Mouse (Mus musculus) liver, adult 2 months (tissue): ENCODE measurements around the gene Nfam1. TPM values are rescaled to one million over a fixed set of nuclear protein-coding genes. Genes with fewer than 3 reads are reported as not detected.

ENCODE experiments used
- DNase-seq: peaks from one replicate; pipeline ENCODE4 v3.0.0-alpha.2; 2011; ENCODE audit warnings: low read depth, low spot score; ENCODE audit errors: extremely low read depth
- H3K27ac ChIP-seq: fragments of 200-500 bp; replicated peaks from 2 replicates; pipeline ENCODE4 v1.5.1; 2012; ENCODE audit warnings: low read depth, mild to moderate bottlenecking, control low read depth, inconsistent platforms, low read length; ENCODE audit not compliant: insufficient read depth
- H3K27me3 ChIP-seq: fragments of 200-500 bp; 2 replicates; pipeline ENCODE4 v1.6.1; 2012; ENCODE audit warnings: mild to moderate bottlenecking, moderate library complexity, low read length, inconsistent platforms; ENCODE audit not compliant: control insufficient read depth, insufficient read depth
- H3K36me3 ChIP-seq: fragments of 200-500 bp; 2 replicates; pipeline ENCODE4 v1.6.1; 2012; ENCODE audit warnings: low read length, inconsistent platforms; ENCODE audit not compliant: control insufficient read depth, insufficient read depth
- H3K4me1 ChIP-seq: fragments of 200-500 bp; 2 replicates; pipeline ENCODE4 v1.6.1; 2011; ENCODE audit warnings: low read length; ENCODE audit not compliant: control insufficient read depth, insufficient read depth
- H3K4me3 ChIP-seq: fragments of 200-500 bp; 2 replicates; pipeline ENCODE4 v1.5.1; 2011; ENCODE audit warnings: low read depth, mild to moderate bottlenecking, control low read depth, low read length, moderate library complexity; ENCODE audit not compliant: insufficient read depth
- H3K79me2 ChIP-seq: fragments of 200-500 bp; 2 replicates; pipeline ENCODE4 v1.6.1; 2012; ENCODE audit warnings: inconsistent platforms, mild to moderate bottlenecking, low read length, moderate library complexity; ENCODE audit not compliant: control insufficient read depth, insufficient read depth
- H3K9ac ChIP-seq: fragments of 200-500 bp; 2 replicates; pipeline ENCODE4 v1.6.1; 2012; ENCODE audit warnings: low read depth, mild to moderate bottlenecking, control low read depth, inconsistent platforms, low read length
- CTCF ChIP-seq: fragments of 200-500 bp; IDR thresholded peaks from 2 replicates; pipeline ENCODE4 v1.5.1; 2011; ENCODE audit warnings: low read depth, low read length, control low read depth
- POLR2A ChIP-seq: fragments of 200-500 bp; IDR thresholded peaks from 2 replicates; pipeline ENCODE4 v1.6.1; 2011; ENCODE audit warnings: low read length, control low read depth; ENCODE audit not compliant: insufficient read depth; ENCODE audit errors: extremely low read depth
- WGBS: fragments of 180-500 bp; shearing (Covaris S2); methylation state at CpG from one replicate; pipeline ENCODE4 v1.1.7; 2018; 5-methylcytosine and 5-hydroxymethylcytosine counted together
- polyA plus RNA-seq: library from polyadenylated mRNA; depleted of rRNA; stranded (reverse); fragments of >200 nt; gene quantifications from 2 replicates; pipeline ENCODE4 v1.2.3, GENCODE M21; 2012
- total RNA-seq: library from RNA; depleted of rRNA; stranded (reverse); fragments of >200 nt; gene quantifications from 2 replicates; pipeline ENCODE4 v1.2.3, GENCODE M21; 2014

Gene Nfam1
- total and polyA plus RNA-seq, 2 experiments, result 1.1 to 3.2 TPM

GRCm38 (mm10) chr15:82992079-82992783 lies 40.9 kb downstream of the Nfam1 start:
- Histone ChIP-seq H3K27me3 (no peaks in the 10 kb centered on the region), H3K4me3 (no peak overlapping the region), H3K9ac (no peak overlapping the region), H3K27ac (no peak overlapping the region), H3K4me1 (peaks cover 3% of the 10 kb centered on the region; the same call in 1 of the 2 replicates), H3K36me3 (no peaks in the 10 kb centered on the region), H3K79me2 (no peaks in the 10 kb centered on the region)
- WGBS, result 88% methylated on average over 13 of the region's 13 CpGs
- TF ChIP-seq POLR2A, result no peak
- no peak for TF ChIP-seq CTCF
- DNase-seq, result no peak

DNA sequence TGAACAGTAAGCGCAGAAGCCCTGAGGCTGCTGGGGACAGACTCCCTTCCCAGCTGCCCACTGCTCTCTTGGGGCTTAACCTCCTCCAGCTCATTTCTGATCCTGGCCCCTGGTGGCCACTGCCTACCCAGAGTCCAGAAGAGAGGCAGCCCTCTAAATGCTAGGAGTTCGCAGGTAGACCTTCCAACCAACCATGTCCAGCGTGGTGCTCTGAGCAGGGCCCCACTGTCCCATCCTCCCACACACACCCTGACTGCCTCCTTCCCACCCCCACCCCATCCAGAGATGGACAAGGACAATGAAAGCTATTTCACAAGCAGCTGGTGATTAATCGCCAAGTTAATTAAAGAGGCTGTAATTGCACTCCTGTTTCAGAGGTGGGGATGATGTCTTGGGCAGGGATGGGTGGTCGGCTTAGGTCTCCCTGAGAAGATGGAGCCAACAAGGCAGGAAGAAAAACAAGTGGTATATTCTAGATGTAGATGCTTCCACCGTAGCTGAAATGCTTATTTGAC lies 43.9 kb downstream of the Nfam1 start:
- Histone ChIP-seq H3K36me3 (no peaks in the 10 kb centered on the region), H3K4me3 (no peak overlapping the region), H3K27ac (no peak overlapping the region), H3K79me2 (no peaks in the 10 kb centered on the region), H3K4me1 (peaks cover 4% of the 10 kb centered on the region; the same call in 1 of the 2 replicates), H3K27me3 (0 out of 2 replicates have a peak, but pooled peaks cover 3% of the 10 kb centered on the region), H3K9ac (no peak overlapping the region)
- 84% methylated on average over 6 of the region's 6 CpGs for WGBS
- no peak for DNase-seq
- TF ChIP-seq CTCF (no peak), POLR2A (no peak)

DNA sequence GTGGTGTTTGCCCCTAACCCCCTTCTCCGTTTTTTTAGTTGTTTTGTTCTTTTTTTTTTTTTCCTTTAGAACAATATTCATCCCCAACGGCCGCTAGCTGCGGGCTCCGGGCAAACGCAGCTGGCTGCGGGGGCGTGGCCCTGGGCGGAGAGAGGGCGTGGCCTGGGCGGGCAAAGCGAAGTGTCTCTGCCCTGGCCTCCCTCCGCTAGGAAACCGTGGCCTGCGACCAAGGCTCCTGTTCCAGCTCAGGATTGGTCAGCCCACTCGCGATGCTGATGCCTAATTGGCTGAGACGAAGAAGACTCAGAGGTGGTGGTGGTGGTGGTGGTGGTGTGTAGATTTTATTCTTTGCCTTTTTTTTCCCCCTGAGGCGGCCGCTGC lies 45.4 kb downstream of the Nfam1 start, which contains the start of gene Tcf20:
Gene Tcf20, minus strand, starts transcription at position 141 of the 381 bp plus-strand sequence.
- Histone ChIP-seq H3K4me3 (peak within 1 kb of the TSS; percentile 27; the same call in 1 of the 2 replicates), H3K9ac (no peak within 1 kb of the TSS), H3K27me3 (0 out of 2 replicates have a peak, but pooled peaks cover 3% of the 10 kb centered on the region), H3K27ac (no peak within 1 kb of the TSS), H3K4me1 (peaks cover 4% of the 10 kb centered on the region; the same call in 1 of the 2 replicates), H3K36me3 (no peaks in the 10 kb centered on the region), H3K79me2 (no peaks in the 10 kb centered on the region)
- TF ChIP-seq POLR2A (no peak), CTCF (no peak)
- 3% methylated on average over 20 of the region's 20 CpGs for WGBS
- DNase-seq, result peak; percentile 59

DNA sequence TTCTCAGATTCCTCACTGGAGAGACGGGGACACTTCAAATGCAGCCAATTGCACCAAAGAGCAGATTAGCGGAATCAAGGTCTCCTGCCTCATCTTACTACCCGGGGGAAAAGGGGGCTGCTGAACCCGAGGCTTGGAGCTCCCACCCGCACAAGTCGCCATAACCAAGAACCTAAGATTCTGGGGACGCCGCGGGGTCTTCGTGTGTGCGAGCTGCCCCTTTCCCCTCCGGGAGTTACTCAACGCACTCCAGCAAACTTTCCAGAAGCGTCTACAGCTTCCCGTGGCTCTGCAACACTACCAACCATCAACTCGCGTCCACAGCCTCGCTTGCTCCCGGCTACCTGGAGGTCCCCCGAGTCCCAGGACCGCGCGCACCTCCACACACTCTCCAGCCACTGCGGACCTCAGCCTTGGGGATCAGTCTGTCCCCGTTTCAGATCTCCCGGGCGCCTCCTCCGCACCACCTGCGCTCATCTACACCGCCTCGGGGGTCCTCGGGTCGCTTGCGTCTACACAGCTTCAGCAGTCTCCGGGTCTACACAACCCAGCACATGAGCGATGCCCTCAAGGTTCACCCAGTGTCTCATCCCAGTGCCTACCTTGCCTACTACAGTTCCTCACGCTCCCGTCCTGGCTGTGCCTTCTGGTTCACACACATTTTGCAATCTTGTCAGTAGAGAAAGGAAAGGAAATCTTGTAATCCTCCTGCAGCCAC lies 45.9 kb downstream of the Nfam1 start:
- Histone ChIP-seq H3K27me3 (peaks cover 3% of the 10 kb centered on the region; the same call in 1 of the 2 replicates), H3K9ac (no peak overlapping the region), H3K4me3 (peak overlapping the region; percentile 27; the same call in 1 of the 2 replicates), H3K27ac (no peak overlapping the region), H3K79me2 (no peaks in the 10 kb centered on the region), H3K4me1 (peaks cover 4% of the 10 kb centered on the region; the same call in 1 of the 2 replicates), H3K36me3 (no peaks in the 10 kb centered on the region)
- TF ChIP-seq POLR2A (no peak), CTCF (no peak)
- WGBS, result 4% methylated on average over 38 of the region's 38 CpGs
- no peak for DNase-seq

DNA sequence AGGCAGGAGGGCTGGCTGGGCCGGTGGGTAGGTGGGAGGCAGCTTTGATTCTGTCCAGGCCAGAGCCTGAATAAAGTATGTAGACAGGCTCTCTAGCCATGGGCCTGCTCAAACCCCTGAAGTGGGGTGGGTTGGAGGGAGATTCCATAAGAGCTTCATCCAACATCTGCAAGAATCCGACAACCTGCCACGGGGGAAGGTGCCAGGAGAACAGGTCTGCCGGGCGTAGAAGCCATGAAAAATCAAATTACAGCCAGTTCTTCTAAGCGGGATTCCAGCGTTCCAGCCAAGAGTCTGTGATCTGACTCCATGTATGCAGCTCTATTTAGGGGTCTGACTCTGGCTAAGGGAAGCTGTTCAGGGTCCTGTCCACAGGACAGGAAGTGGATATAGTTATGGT lies 48.5 kb downstream of the Nfam1 start:
- no peaks in the 10 kb centered on the region for H3K79me2 ChIP-seq
- H3K27ac ChIP-seq, result no peak overlapping the region
- no peak overlapping the region for H3K4me3 ChIP-seq
- WGBS, result 92% methylated on average over 7 of the region's 7 CpGs
- DNase-seq, result no peak
- TF ChIP-seq CTCF, result no peak
- TF ChIP-seq POLR2A, result no peak
- no peak overlapping the region for H3K9ac ChIP-seq
- H3K4me1 ChIP-seq, result peaks cover 4% of the 10 kb centered on the region; the same call in 1 of the 2 replicates
- peaks cover 6% of the 10 kb centered on the region for H3K27me3 ChIP-seq
- no peaks in the 10 kb centered on the region for H3K36me3 ChIP-seq
